Mouse (Mus musculus) kidney, postnatal 10 days (tissue): Measurements from ENCODE around the gene Atp5g2.

Experiments used
- DNase-seq: peaks from one replicate; pipeline ENCODE4 v3.0.0; 2021; ENCODE audit warnings: mixed read lengths

Atp5g2 gene

GRCm38 (mm10) chr15:102672215-102673071 lies at the start of gene Atp5g2:
Atp5g2 (minus strand) TSS chr15:102672352.
- DNase-seq: peak; percentile 70

GRCm38 (mm10) chr15:102721016-102721898 lies 49.1 kb upstream of the Atp5g2 start:
- DNase-seq: no peak

- DNase-seq: peak; percentile 76
These were observed 44.0 kb upstream of the Atp5g2 start for GRCm38 (mm10) chr15:102716132-102716531.

DNA sequence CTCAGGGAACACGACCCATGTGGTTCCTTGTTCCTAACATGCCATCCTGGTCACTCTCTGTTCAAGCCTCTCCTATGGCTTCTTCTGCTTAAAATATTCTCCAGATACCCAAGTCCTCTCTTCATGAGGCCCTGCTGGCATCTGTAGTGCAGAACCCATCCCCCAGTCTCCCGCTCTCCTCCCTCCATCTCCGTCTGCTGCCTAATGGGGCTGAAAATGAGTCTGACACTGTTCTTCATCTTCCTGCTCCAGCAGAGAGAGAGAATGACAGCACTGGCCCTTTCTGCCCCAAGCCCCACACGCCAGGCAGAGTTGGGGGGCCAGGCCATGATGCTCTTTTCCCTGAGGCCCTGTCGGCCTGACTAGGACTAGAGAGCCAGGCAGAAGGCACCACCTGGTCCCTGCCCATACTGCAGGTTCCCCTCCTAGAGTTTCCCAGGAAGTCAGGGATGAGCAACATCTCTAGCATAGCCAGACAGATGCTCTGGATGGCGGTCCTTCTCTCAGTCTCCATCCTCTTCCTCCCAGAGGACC lies 35.7 kb upstream of the Atp5g2 start:
- DNase-seq: no peak

DNA sequence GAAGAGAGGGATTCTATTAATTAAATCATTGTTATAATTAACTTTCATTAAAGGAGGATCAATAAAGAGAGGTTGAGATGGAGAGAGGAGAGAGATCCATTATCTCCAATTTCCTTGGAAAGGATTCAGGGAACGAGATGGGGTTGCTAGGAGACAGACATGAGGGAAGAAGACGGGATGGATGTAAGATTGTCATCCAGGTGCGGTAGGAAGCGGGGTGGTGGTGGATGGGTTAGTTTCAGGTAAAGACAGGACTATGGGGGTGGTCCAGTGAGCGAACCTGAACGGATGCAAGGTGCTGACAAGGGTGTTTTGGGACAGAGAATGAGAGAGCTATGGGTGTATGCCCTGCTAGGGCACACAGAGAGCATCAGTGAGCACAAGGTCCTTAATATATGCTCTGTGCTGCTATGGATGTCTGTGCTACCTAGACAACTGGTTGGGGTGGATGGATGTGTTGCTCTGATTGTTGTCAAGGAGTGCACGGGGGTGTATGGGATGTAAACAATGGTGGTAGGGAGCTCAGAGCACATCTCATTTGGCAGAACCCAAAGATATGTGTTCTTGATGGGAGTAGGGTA lies 33.9 kb upstream of the Atp5g2 start:
- DNase-seq: no peak

- no peak for DNase-seq
These were observed 33.2 kb upstream of the Atp5g2 start for GRCm38 (mm10) chr15:102705226-102705894.

DNA sequence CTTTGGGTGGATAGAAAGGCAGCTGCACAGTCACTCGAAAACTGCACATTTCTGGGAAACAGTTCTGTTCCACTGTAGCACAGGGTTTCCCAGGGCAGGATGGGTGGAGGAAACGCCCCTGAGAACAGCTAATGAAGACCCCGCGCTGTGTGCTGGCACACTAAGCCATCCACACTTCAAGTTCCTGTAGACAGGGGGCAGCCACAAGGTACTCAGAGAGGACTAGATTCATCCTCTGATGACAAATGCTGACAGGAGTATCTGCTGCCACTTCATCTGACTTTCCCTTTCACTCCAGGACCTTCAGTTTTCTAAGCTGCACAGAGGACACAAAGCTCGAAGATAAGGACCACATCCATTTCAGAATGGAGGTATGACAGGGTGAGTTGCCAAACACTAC lies 32.7 kb upstream of the Atp5g2 start:
- no peak for DNase-seq

GRCm38 (mm10) chr15:102702972-102703371 lies 30.8 kb upstream of the Atp5g2 start:
- DNase-seq: no peak

- DNase-seq: peak; percentile 90
These were observed 26.0 kb upstream of the Atp5g2 start for GRCm38 (mm10) chr15:102698193-102698592.

DNA sequence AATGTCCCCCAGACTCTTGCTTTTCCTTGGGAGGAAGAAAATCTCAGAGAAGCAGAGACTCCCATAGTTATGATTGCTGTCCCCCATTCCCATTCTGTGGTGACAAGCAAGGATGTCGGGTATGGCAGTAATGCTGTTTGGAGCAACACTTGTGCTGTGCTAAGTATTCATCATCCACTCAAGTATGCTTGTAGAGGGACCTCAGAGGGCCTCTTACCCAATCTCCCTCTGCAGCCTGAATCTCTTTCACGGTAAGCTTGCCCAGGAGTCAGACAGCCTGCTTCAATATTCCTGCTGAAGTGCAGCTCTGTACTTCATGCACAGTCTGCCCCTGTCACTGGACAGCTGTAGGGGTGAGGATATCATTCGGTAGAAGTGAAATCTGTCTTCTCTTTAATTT lies 24.7 kb upstream of the Atp5g2 start:
- DNase-seq: no peak

- DNase-seq: peak; percentile 82
These were observed 21.4 kb upstream of the Atp5g2 start for GRCm38 (mm10) chr15:102693600-102693999.

DNA sequence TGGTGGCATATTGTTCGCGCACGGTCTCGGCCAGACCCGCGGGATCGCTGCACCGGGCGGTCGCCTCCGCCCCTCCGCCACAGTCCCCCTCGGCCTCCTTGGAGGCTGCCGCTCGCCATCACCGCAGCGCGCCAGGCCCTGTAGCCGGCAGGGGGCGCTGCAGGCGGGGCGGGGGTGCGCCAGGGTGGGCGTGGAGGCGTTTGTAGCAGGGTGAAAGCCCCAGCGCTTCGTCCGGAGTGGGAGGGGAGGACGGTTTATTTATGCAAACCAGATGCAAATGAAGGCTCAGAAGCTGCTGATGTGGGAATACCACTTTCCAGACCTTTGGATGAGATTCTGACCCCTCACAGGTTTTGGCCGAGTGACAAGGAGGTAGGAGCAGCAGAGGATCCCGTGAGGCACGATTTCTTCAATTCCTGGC lies 20.8 kb upstream of the Atp5g2 start:
- DNase-seq: peak; percentile 79

DNA sequence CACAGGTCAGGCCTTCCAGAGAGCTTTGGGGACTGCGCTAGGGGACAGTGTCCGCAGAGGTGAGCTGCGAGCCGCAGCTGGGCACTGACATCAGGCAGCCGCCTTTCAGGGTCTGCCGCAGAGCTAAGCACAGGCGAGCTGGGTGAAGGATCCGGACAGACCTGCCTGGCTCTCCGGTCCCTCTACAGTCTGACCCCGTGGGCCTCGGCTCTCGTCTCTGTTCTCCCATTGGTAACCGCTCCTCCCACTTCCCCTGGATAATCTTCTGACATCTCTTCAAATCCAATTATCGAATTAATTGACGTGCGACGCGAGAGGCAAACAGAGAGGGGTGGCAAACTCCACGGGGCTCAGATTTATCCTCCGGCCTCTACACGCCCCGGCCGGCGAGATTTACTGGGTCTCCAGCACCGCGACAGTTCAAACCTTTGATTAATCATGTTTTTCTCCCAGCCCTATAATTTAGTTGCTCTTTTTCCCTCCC lies 20.2 kb upstream of the Atp5g2 start:
- DNase-seq: no peak

DNA sequence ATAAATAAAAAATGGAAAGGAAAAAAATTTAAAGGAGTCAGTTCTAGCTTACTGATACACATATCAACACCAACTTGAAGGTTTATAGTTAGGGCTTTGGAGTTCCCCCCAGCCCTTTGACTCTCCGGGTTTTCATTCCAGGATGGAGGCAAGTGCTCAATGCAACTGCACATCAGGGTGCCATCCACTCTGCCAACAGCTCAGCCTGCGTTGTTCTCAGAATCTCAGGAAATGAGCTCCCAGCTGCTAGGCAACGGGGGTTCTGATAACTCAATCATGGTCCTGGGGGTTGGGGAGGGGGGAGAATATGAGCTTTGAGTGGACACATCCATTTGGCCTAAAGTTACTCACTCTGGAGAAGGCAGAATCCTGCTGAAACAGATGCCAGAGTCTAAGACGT lies 13.6 kb upstream of the Atp5g2 start:
- no peak for DNase-seq

DNA sequence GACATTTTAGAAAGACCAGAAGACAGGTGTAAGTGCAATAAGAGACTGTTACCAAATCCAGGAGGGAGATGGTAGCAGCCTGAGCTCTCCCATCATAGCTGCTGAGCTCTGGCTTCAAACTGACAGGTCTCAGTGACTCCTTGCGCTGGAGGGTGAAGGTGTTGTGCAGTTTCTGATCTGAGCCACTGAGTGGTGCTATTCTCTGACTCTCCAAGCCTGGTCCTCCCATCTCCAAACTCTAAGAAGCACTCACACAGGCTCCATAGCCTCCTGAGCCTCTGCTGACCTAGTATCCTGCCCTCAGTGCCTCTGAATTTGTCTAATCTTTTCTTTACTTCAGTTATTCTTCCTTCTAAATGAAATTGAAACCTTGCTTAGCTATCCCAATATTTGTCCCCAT lies 11.5 kb upstream of the Atp5g2 start:
- no peak for DNase-seq

GRCm38 (mm10) chr15:102676345-102676744 lies 4.2 kb upstream of the Atp5g2 start:
- no peak for DNase-seq

- peak; percentile 69 for DNase-seq
These were observed 1.4 kb upstream of the Atp5g2 start for GRCm38 (mm10) chr15:102673548-102673947.

DNA sequence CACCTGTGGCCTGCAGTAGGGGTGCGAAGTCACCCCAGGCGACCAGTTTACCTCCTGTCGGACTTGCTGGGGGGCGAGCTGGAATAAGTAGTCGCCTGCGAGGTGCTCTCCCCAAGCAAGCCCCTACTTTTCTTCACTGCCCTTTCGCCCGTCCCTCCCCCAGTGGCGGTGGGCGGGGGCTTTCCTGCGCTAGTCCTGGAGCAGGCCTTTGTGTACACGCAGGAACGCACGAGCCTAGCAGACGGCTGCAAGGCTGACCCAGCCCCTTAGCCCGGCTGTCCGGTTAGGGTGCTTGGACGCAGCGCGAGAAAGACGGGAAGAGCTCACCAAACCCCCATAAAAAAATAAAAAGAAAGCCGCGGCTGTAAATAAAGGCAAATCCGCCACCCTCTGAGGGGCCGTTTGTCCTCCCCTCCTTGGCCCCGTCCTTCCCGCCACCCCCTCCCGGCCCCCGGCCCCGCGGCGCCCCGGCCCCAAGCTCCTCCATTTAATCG lies 384 bp downstream of the Atp5g2 start:
- peak; percentile 95 for DNase-seq

- peak; percentile 99 for DNase-seq
These were observed 1.2 kb downstream of the Atp5g2 start for GRCm38 (mm10) chr15:102670767-102671575.

- peak; percentile 46 for DNase-seq
These were observed 1.9 kb downstream of the Atp5g2 start for GRCm38 (mm10) chr15:102670281-102670680.

DNA sequence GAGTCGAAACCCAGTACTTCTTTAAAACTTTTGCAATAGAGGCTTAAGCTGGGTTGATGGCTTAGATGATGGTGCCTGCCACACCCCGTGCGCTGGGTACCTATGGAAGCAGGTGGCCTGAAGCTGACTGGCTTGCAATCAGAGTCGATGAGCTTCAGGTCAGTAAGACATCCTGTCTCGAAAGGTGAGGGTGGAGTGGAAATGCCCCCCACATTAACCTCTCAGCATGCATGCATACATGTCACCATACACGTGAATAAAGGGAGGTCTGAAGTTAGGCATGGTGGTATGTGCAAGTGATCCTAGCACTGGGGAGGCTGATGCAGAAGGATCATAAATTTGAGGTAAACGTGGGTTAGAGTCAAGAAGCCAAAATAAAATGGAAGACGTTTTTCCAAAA lies 2.6 kb downstream of the Atp5g2 start:
- no peak for DNase-seq
